10 mouse cellular contexts compared by ENCODE assay signal in the genomic region with DNA sequence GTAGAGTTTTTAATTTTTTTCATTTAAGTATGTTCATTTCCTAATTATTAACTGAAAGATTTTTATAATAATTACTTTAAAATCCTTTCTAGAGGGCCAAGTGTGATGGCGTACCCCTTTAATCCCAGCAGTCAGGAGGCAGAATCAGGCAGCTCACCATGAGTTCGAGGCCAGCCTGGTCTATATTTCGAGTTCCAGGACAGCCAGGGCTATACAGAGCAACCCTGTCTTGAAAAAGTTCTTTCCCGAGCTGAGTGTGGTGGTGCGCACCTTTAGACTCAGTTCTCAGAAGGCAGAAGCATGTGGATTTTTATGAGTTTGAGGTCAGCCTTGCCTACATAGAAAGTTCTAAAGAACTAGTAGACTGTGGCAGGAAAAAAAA.
"Had no signal": no experiment of that assay in that cellular context is flagged by ENCODE, and none has a peak within 500 bp of the region (broad histone marks: within the 10 kb centered on the region; RNA-seq: fewer than 3 reads in every experiment).

No protein-coding gene starts in this region.

- H3K27me3 ChIP-seq: liver, embryonic 15.5 days; lung, embryonic 15.5 days; megakaryocyte, embryonic 14.5 days; midbrain, embryonic 13.5 days; neural tube, embryonic 12.5 days; stomach, embryonic 15.5 days had no signal

- H3K27ac ChIP-seq: liver, embryonic 15.5 days; lung, embryonic 15.5 days; macrophage; midbrain, embryonic 13.5 days; neural tube, embryonic 12.5 days; stomach, embryonic 15.5 days; stomach, postnatal 0 days had no signal

- H3K9me3 ChIP-seq: liver, embryonic 15.5 days; lung, embryonic 15.5 days; midbrain, embryonic 13.5 days; neural tube, embryonic 12.5 days; stomach, embryonic 15.5 days had no signal

- H3K4me3 ChIP-seq: liver, embryonic 15.5 days; lung, embryonic 15.5 days; megakaryocyte, embryonic 14.5 days; midbrain, embryonic 13.5 days; neural tube, embryonic 12.5 days; stomach, embryonic 15.5 days had no signal

- H3K4me1 ChIP-seq: megakaryocyte, embryonic 14.5 days; midbrain, embryonic 13.5 days; neural tube, embryonic 12.5 days; stomach, embryonic 15.5 days had no signal

- H3K4me2 ChIP-seq: liver, embryonic 15.5 days; lung, embryonic 15.5 days; midbrain, embryonic 11.5 days; midbrain, embryonic 13.5 days; neural tube, embryonic 12.5 days; stomach, embryonic 15.5 days had no signal

- H3K36me3 ChIP-seq: stomach, embryonic 15.5 days had no signal

- H3K9ac ChIP-seq: liver, embryonic 15.5 days; liver, postnatal 0 days; lung, embryonic 15.5 days; midbrain, embryonic 13.5 days; neural tube, embryonic 12.5 days; stomach, embryonic 15.5 days had no signal
